Mouse (Mus musculus) heart, adult 2 months (tissue): Measurements from ENCODE around the gene Alg9.

Source experiments
- CTCF ChIP-seq: fragments of 200-600 bp; IDR thresholded peaks from 2 replicates; pipeline ENCODE4 v1.8.1; 2022; ENCODE audit warnings: antibody characterized with exemption, mild to moderate bottlenecking, moderate library complexity
- EP300 ChIP-seq: fragments of 200-500 bp; IDR thresholded peaks from 2 replicates; pipeline ENCODE4 v1.6.1; 2011; ENCODE audit warnings: low read depth, low read length, control low read depth; ENCODE audit not compliant: insufficient read depth
- POLR2A ChIP-seq: fragments of 200-500 bp; IDR thresholded peaks from 2 replicates; pipeline ENCODE4 v1.6.1; 2011; ENCODE audit warnings: mild to moderate bottlenecking, low read depth, low read length, control low read depth; ENCODE audit not compliant: insufficient read depth

GRCm38 (mm10) chr9:50854376-50854775, 79.6 kb downstream of the Alg9 start:
- TF ChIP-seq CTCF (no peak), EP300 (no peak), POLR2A (no peak)
